Mouse (Mus musculus) neural tube, embryonic 12.5 days (tissue): ENCODE data around the gene Krtap5-1. TPM values are rescaled to one million over a fixed set of nuclear protein-coding genes. Genes with fewer than 3 reads are reported as not detected.
"Not testable (repeated sequence)": the region's sequence is repeated elsewhere in the genome, so short reads cannot be mapped to it uniquely, and the experiment has no call there.

Experiments used
- ATAC-seq: fragments of 200-750 bp; cut with Nextera tagmentation; 2 replicates; pipeline ENCODE4 v1.8.0; 2017; ENCODE audit warnings: low read depth, mild to moderate bottlenecking, moderate TSS enrichment, moderate library complexity; ENCODE audit not compliant: low FRiP score
- H3K27ac ChIP-seq: fragments of 300-500 bp; sonication (generic); 2 replicates; pipeline ENCODE4 v1.5.1; 2016
- H3K27me3 ChIP-seq: fragments of 300-500 bp; sonication (generic); replicated peaks from 2 replicates; pipeline ENCODE4 v1.6.1; 2016; ENCODE audit warnings: mild to moderate bottlenecking
- H3K36me3 ChIP-seq: fragments of 300-500 bp; sonication (generic); 2 replicates; pipeline ENCODE4 v1.6.1; 2016; ENCODE audit warnings: mild to moderate bottlenecking
- H3K4me1 ChIP-seq: fragments of 300-500 bp; sonication (generic); 2 replicates; pipeline ENCODE4 v1.6.1; 2016
- H3K4me2 ChIP-seq: fragments of 300-500 bp; sonication (generic); replicated peaks from 2 replicates; pipeline ENCODE4 v1.6.1; 2016; ENCODE audit warnings: mild to moderate bottlenecking
- H3K4me3 ChIP-seq: fragments of 300-500 bp; sonication (generic); 2 replicates; pipeline ENCODE4 v1.5.1; 2016
- H3K9ac ChIP-seq: fragments of 300-500 bp; sonication (generic); 2 replicates; pipeline ENCODE4 v1.6.1; 2016; ENCODE audit warnings: mild to moderate bottlenecking
- H3K9me3 ChIP-seq: fragments of 300-500 bp; sonication (generic); 2 replicates; pipeline ENCODE4 v1.6.1; 2016; ENCODE audit warnings: mild to moderate bottlenecking
- WGBS: fragments of 180-500 bp; shearing (Covaris S2); methylation state at CpG from one replicate; pipeline ENCODE4 v1.1.7; 2016; 5-methylcytosine and 5-hydroxymethylcytosine counted together
- polyA plus RNA-seq: library from polyadenylated mRNA; unstranded; fragments of >200 nt; fragmentation: Nextera tagmentation; extraction: Ambion mirVana; gene quantifications from 2 replicates; pipeline ENCODE4 v1.2.1, GENCODE M21; 2016

The Krtap5-1 gene
- polyA plus RNA-seq, 1 experiment from 2014 or later = not detected

DNA sequence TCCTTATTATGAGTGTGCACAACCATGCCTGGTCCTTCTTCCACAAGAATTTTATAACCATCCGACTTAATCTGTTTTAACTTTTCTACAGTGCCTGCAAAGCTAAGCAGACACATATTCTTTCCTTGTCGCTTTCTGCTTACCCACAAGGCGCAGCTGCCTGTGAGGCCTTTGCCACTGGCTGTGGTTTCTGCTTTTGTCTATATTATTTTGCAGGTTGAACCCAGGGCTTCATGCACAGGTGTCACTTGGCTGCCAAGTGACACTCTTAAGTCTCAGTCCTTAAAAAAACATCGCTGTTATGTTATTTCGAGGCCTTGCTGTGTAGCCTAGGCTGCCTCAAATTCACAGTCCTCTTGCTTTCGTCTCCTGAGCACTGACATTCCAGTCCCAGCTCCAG is 25.7 kb upstream of the Krtap5-1 start:
- 91% methylated on average over 6 of the region's 6 CpGs for whole genome bisulfite sequencing
- H3K4me2 ChIP-seq = no peak overlapping the region
- H3K27me3 ChIP-seq = no peaks in the 10 kb centered on the region

DNA sequence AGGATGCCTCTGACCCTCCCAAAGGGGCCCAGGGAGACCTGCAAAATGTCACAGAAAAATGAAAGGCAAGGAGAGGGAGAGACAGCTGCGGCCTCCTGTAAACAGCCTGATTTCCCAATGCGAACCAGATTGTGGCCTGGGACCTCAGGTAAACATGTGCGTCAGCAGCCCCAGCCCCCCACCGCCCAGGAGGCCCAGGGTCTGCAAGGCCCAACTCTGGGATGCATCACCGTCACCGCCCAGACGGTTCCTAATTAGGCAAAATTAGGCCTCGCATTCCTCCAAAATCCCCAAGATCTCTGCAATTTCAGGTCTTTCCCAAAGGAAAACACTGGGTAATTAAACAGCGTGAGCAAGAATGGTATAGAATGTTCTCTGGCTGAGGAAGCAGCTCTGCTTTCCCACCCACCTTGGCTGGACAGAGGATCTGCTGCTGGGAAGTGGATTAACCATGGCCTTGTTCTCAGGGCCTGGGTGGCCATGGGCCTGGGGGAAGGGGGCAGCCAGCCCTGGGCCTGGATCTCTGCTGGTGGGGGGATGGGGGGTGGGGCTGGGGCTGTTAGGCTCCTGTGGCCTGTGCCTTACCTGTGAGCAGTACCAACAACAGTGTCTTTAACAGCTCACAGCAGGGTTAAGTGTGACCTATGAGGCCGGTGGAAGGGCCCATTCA is 24.9 kb upstream of the Krtap5-1 start:
- H3K36me3 ChIP-seq, H3K27ac ChIP-seq, H3K9me3 ChIP-seq, ATAC-seq, H3K27me3 ChIP-seq, H3K4me3 ChIP-seq, H3K4me1 ChIP-seq, H3K4me2 ChIP-seq, H3K9ac ChIP-seq: not testable (repeated sequence)
- WGBS = 62% methylated on average over 5 of the region's 10 CpGs

More for the DNA sequence above, 25.7 kb upstream of the Krtap5-1 start:
- Histone ChIP-seq H3K9ac (no peak overlapping the region), H3K36me3 (no peaks in the 10 kb centered on the region), H3K9me3 (no peaks in the 10 kb centered on the region), H3K4me1 (peaks cover 8% of the 10 kb centered on the region), H3K4me3 (no peak overlapping the region), H3K27ac (no peak overlapping the region)
- ATAC-seq = no peak

DNA sequence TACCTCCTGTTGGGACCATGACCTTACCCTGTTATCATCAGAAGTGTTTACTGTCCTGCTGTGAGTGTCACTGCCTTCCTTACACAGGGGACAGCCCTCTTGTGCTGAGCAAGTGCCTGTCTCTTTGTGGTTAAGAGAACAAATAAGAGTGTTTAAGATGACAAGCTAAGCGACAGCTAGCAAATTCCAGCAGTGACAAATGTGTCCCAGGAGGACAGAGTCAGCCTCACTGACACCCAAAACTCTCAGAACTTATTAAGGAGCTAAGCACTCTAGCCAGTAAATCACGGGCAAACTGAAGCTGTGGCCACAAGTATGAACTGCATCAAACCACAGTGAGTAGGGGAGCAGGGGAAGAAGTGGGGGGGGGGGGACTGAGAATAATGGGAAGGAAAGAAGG is 24.0 kb upstream of the Krtap5-1 start:
- no peak overlapping the region for H3K4me2 ChIP-seq
- no peak for ATAC-seq
- H3K27me3 ChIP-seq = no peaks in the 10 kb centered on the region
- H3K36me3 ChIP-seq = no peaks in the 10 kb centered on the region
- H3K4me3 ChIP-seq = no peak overlapping the region
- no peaks in the 10 kb centered on the region for H3K9me3 ChIP-seq
- H3K4me1 ChIP-seq = peaks cover 8% of the 10 kb centered on the region
- no peak overlapping the region for H3K9ac ChIP-seq
- no peak overlapping the region for H3K27ac ChIP-seq
- WGBS = 27% methylated on average over 2 of the region's 2 CpGs

DNA sequence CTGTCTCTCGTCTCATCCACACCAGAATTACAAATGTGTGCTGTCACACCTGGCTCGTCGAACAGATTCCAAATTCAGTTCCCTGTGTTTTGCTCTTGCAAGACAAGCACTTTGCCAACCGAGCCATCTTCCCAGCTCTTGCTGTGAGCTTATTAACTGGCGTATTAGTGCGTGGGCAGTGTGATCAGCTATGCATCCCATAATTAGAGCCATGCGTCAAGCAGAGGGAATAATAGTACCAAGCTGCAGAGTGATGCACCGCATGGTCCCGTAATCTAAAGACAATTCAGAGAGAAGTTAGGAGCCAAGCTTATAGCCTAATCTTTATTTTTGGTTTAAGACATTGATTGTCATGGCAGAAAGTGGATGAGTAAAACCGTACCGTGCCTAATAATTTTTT is 22.2 kb upstream of the Krtap5-1 start:
- 85% methylated on average over 11 of the region's 11 CpGs for WGBS
- no peaks in the 10 kb centered on the region for H3K27me3 ChIP-seq
- no peaks in the 10 kb centered on the region for H3K9me3 ChIP-seq
- ATAC-seq = no peak
- H3K4me3 ChIP-seq = no peak overlapping the region
- no peak overlapping the region for H3K27ac ChIP-seq
- no peak overlapping the region for H3K4me2 ChIP-seq
- peaks cover 8% of the 10 kb centered on the region for H3K4me1 ChIP-seq
- H3K9ac ChIP-seq = no peak overlapping the region
- no peaks in the 10 kb centered on the region for H3K36me3 ChIP-seq

DNA sequence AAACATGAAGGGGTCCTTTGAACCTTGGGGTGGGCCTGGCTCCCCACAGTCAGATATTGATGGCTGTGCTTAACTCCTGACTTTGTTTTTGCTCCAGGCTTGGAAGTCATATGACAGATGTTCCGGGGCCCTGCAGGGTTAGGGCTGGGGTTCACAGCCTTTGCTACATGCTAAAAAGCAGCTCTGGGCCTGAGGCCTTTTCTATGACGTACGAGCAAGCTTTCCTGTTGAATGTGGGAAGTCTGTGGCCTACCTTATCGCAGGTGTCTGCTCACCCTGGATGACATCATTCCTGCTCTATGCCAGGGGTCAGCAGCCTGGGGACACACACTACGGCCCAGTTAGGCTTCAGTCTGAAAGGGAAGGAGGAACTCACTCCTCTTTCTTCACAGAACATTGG is 20.3 kb upstream of the Krtap5-1 start:
- Histone ChIP-seq H3K36me3 (no peaks in the 10 kb centered on the region), H3K27me3 (no peaks in the 10 kb centered on the region), H3K9ac (no peak overlapping the region), H3K4me3 (no peak overlapping the region), H3K4me1 (peaks cover 8% of the 10 kb centered on the region), H3K9me3 (no peaks in the 10 kb centered on the region), H3K4me2 (no peak overlapping the region), H3K27ac (no peak overlapping the region)
- no peak for ATAC-seq
- 74% methylated on average over 5 of the region's 5 CpGs for WGBS

DNA sequence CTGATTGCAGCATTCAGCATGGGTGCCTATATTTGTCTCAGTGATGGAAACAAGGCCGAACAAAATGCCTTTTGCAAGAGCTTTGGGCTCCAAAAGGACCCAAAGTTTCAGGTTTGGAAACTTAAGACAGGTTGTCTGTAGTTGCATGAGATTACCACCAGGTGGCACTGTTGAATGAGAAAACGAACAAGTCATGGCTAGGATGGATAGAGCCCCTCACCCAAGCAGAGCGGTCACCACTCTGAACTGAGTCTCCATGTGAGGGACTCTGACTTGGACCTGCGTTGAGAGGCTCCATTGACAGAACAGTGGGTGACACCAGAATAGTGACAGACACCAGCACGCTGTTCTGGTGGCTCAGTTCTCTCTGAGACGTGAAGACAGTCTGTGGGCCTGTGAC is 19.6 kb upstream of the Krtap5-1 start:
- Histone ChIP-seq H3K4me3 (no peak overlapping the region), H3K4me1 (peaks cover 8% of the 10 kb centered on the region), H3K27me3 (no peaks in the 10 kb centered on the region), H3K36me3 (no peaks in the 10 kb centered on the region), H3K4me2 (no peak overlapping the region), H3K9ac (no peak overlapping the region), H3K9me3 (no peaks in the 10 kb centered on the region), H3K27ac (no peak overlapping the region)
- WGBS = 45% methylated on average over 6 of the region's 6 CpGs
- no peak; the same call in 1 of the 2 replicates for ATAC-seq

DNA sequence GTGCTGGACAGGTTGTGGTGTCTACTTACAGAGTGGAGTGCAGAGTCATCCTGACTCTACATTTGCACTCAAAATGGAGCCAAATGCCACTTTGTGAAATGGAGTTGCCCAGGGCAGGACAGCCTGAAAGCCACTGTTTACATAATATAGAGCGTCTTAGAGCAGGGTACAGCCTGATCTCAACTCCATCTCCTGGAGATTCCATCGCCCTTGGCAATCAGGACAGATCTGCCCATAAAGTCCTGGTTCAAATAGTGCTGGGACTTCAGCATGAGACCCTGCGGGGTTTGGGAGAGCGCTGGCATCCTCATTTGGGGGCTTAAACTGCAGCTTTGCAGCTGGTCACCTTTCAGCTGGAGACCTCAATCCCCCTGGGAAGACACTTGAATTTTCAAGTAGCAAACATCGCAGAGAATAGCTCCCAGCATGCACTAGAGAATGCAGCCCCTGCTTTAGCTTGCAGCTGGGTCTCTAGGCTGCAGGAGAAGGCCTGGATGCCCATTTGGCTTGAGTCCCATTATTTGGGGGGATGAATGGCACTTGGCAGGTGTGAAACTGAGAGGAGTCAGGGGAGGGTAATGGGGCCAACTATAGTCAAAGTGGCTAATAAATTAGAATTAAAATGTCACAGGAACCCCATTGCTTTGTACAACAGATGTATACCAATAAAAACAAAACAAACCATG is 17.8 kb upstream of the Krtap5-1 start:
- Histone ChIP-seq H3K9me3 (no peaks in the 10 kb centered on the region), H3K27me3 (no peaks in the 10 kb centered on the region), H3K4me1 (peaks cover 4% of the 10 kb centered on the region; the same call in 1 of the 2 replicates), H3K4me2 (no peak overlapping the region), H3K9ac (no peak overlapping the region), H3K36me3 (no peaks in the 10 kb centered on the region), H3K4me3 (no peak overlapping the region), H3K27ac (no peak overlapping the region)
- WGBS = 42% methylated on average over 5 of the region's 5 CpGs
- ATAC-seq = peak; percentile 67; the same call in 1 of the 2 replicates

DNA sequence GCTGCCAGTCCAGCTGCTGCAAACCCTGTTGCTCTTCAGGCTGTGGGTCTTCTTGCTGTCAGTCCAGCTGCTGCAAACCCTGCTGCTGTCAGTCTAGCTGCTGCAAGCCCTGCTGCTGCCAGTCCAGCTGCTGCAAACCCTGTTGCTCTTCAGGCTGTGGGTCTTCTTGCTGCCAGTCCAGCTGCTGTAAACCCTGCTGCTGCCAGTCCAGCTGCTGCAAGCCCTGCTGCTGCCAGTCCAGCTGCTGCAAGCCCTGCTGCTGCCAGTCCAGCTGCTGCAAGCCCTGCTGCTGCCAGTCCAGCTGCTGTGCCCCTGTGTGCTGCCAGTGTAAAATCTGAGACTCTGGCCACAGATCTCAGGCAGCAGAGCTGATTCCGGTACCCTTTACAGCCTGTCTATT is 7.0 kb upstream of the Krtap5-1 start:
- H3K4me1 ChIP-seq, H3K4me2 ChIP-seq, H3K27me3 ChIP-seq, H3K9me3 ChIP-seq, ATAC-seq, H3K27ac ChIP-seq, H3K4me3 ChIP-seq, H3K9ac ChIP-seq, H3K36me3 ChIP-seq: not testable (repeated sequence)
- WGBS = 86% methylated on average over 1 of the region's 1 CpGs

DNA sequence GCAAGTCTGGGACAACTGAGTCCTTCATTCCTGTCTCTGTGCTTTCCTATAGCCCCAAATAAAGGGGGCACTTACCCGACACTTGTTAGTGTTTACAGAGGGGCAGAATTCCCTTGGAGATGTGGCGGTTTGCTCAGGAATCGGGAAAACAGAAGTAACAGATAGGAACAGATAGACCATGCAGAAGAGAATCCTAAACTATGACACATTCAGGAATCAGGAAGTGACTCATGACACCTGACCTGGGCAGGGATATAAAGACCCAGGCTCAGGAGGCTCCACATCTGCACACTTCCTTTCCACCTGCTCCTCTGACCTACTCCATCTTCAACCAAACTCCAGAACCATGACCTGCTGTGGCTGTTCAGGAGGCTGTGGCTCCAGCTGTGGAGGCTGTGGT is 6.3 kb upstream of the Krtap5-1 start, which contains the start of gene Krtap5-4:
Gene Krtap5-4, plus strand, starts transcription at position 301 of the 400 bp plus-strand sequence.
- Histone ChIP-seq H3K4me3 (no peak within 1 kb of the TSS), H3K36me3 (no peaks in the 10 kb centered on the region), H3K27me3 (no peaks in the 10 kb centered on the region), H3K4me2 (no peak within 1 kb of the TSS), H3K4me1 (no peaks in the 10 kb centered on the region), H3K9me3 (no peaks in the 10 kb centered on the region), H3K9ac (no peak within 1 kb of the TSS), H3K27ac (no peak within 1 kb of the TSS)
- 69% methylated on average over 3 of the region's 3 CpGs for whole genome bisulfite sequencing
- ATAC-seq = no peak

DNA sequence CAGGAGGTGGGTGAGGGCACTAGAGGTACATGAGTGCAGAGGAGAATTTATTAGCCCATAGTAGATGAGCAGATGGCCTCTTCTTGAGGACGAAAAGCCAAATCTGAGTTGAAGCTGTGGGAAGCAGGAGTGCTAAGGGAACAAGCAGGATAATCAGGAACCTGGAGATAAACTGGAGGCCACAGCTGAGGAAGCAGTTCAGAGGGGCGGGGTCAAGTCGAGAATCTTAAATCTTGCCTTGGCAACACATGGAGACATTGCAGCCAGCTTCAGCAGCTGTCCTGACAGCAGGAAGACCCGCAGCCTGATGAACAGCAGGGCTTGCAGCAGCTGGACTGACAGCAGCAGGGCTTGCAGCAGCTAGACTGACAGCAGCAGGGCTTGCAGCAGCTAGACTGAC is 810 bp downstream of the Krtap5-1 start:
- H3K27ac ChIP-seq, H3K27me3 ChIP-seq, H3K36me3 ChIP-seq, H3K4me3 ChIP-seq, H3K4me1 ChIP-seq, H3K9me3 ChIP-seq, H3K4me2 ChIP-seq, H3K9ac ChIP-seq, ATAC-seq: not testable (repeated sequence)
- 32% methylated on average over 4 of the region's 4 CpGs for WGBS

DNA sequence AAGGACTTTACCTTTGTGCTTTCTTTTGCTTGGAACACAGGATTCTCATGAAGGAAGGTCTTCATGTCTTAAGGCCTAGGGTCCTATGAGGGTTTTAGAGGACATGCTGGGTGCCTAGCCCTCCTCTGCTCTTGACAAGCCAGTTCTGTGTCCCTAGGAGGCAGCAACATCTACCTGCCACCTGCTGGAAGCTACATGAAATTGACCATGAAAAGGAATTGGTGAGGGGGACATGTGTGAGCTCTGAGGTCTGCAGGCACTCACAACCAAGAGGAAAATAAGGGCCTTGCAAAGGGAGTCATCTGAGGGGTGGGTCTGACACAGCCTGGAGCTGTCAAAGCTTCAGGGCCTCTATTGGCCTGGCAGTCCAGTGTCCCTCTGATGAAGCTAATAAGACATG is 1.5 kb downstream of the Krtap5-1 start:
- Histone ChIP-seq H3K4me2 (no peak overlapping the region), H3K4me3 (no peak overlapping the region), H3K36me3 (no peaks in the 10 kb centered on the region), H3K27me3 (no peaks in the 10 kb centered on the region), H3K9ac (no peak overlapping the region), H3K27ac (no peak overlapping the region), H3K4me1 (no peaks in the 10 kb centered on the region), H3K9me3 (no peaks in the 10 kb centered on the region)
- ATAC-seq = no peak

DNA sequence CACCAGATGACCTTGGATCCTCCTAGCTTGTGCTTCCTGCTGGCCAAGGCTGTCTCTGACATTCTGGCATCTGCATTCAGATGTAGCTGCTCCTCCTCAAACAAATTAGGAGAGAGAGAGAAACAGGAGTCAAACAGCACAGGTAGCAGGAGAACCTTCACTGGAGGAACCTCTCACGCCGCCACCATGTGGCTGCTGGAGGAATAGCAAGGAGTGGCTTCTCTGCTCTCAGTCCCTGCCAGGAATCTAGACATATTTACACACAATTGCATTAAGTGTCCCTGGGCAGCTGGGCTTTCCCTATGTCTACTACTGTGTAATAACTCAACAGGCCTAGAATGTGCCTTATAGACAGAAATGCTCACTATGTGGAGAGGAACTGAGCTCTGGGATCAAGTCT is 3.1 kb downstream of the Krtap5-1 start:
- H3K27me3 ChIP-seq, H3K27ac ChIP-seq, H3K9ac ChIP-seq, H3K9me3 ChIP-seq, H3K4me3 ChIP-seq, H3K4me2 ChIP-seq, H3K36me3 ChIP-seq, H3K4me1 ChIP-seq, ATAC-seq: not testable (repeated sequence)
- WGBS = 0% methylated on average over 2 of the region's 2 CpGs
